Mouse (Mus musculus): ENCODE measurements around the gene Frmpd1.

DNA sequence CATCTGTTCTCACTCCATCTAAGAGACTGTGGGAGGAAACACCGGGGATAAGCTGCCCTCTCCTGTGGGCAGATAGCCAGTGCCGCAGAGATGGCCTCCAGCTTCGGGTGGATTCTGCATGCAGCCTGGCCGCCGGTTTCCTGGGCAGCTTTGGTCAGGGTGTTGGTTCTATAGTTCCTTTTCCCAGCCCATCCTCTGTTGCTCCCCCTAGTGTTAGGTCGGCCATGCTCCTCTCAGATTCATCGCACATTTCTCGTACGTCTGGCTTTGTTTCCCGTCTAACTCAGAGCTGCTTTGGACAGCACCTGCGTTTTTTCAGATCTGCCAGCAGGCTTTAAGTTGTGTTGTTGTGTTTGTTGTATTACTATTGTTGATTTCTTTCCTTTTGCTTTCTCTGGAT is 123.4 kb downstream of the Frmpd1 start:
- TF ChIP-seq CTCF (IDR thresholded peaks at IDR 0.05; ENCODE audit: low read depth, low read length) (peak; percentile 46; the same call in 1 of the 2 replicates), POLR2A (IDR thresholded peaks at IDR 0.05; ENCODE audit: borderline replicate concordance, low read depth, low read length) (no peak)
